Mouse (Mus musculus) ovary, adult 18-20 months (tissue): ENCODE data around the gene Kcnd3.

Experiments
- DNase-seq: peaks from one replicate; pipeline ENCODE4 v3.0.0; 2022; ENCODE audit warnings: low spot score, mixed read lengths

The Kcnd3 gene

GRCm38 (mm10) chr3:105528860-105529259 lies 76.7 kb downstream of the Kcnd3 start:
- no peak for DNase-seq

GRCm38 (mm10) chr3:105529700-105530099 lies 77.6 kb downstream of the Kcnd3 start:
- no peak for DNase-seq

- peak; percentile 8 for DNase-seq
Measured at GRCm38 (mm10) chr3:105530363-105531130, 78.4 kb downstream of the Kcnd3 start.

GRCm38 (mm10) chr3:105538406-105538805 lies 86.3 kb downstream of the Kcnd3 start:
- DNase-seq = no peak

GRCm38 (mm10) chr3:105538819-105539607 lies 86.9 kb downstream of the Kcnd3 start:
- DNase-seq = no peak

GRCm38 (mm10) chr3:105542741-105543140 lies 90.6 kb downstream of the Kcnd3 start:
- no peak for DNase-seq

GRCm38 (mm10) chr3:105544106-105544505 lies 92.0 kb downstream of the Kcnd3 start:
- no peak for DNase-seq

GRCm38 (mm10) chr3:105546611-105547071 lies 94.5 kb downstream of the Kcnd3 start:
- no peak for DNase-seq

GRCm38 (mm10) chr3:105548074-105548771 lies 96.1 kb downstream of the Kcnd3 start:
- DNase-seq = no peak

GRCm38 (mm10) chr3:105559456-105559855 lies 107.3 kb downstream of the Kcnd3 start:
- DNase-seq = no peak

GRCm38 (mm10) chr3:105566973-105567372 lies 114.8 kb downstream of the Kcnd3 start:
- no peak for DNase-seq

GRCm38 (mm10) chr3:105567472-105567871 lies 115.3 kb downstream of the Kcnd3 start:
- no peak for DNase-seq

GRCm38 (mm10) chr3:105568403-105568802 lies 116.3 kb downstream of the Kcnd3 start:
- DNase-seq = no peak

- no peak for DNase-seq
Measured at GRCm38 (mm10) chr3:105568851-105569250, 116.7 kb downstream of the Kcnd3 start.

- DNase-seq = no peak
Measured at GRCm38 (mm10) chr3:105569310-105569752, 117.2 kb downstream of the Kcnd3 start.

- no peak for DNase-seq
Measured at GRCm38 (mm10) chr3:105569950-105570349, 117.8 kb downstream of the Kcnd3 start.

GRCm38 (mm10) chr3:105570818-105571217 lies 118.7 kb downstream of the Kcnd3 start:
- DNase-seq = no peak

GRCm38 (mm10) chr3:105571944-105572343 lies 119.8 kb downstream of the Kcnd3 start:
- no peak for DNase-seq

GRCm38 (mm10) chr3:105573156-105573555 lies 121.0 kb downstream of the Kcnd3 start:
- no peak for DNase-seq

GRCm38 (mm10) chr3:105578320-105578719 lies 126.2 kb downstream of the Kcnd3 start:
- no peak for DNase-seq

GRCm38 (mm10) chr3:105581119-105581518 lies 129.0 kb downstream of the Kcnd3 start:
- DNase-seq = no peak

- DNase-seq = no peak
Measured at GRCm38 (mm10) chr3:105585734-105586159, 133.6 kb downstream of the Kcnd3 start.
